Mouse (Mus musculus): Measurements from ENCODE around the gene Fbxl5.
A peak's percentile ranks its signal among the peaks of the same experiment; 100 is the strongest.

Gene Fbxl5

DNA sequence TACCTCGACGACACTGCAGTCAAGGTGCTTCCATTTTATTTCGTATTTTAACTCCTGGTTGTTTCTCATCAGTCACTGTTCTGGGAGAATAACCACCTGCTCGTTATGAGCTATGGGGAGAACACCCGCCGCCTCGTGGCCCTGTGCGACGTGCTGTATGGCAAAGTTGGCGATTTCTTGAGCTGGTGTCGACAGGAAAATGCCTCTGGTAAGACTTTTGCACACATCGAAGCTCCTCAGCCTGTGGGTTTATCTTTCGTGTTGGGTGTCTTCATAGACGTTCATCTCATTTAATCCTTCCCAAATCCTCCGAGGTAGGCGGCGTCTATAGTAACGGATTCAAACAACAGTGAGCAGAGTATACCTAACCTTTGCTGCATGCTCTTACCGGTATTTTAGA, at the start of gene Fbxl5:
TSS of gene Fbxl5 (minus strand) at position 101 of the 400 bp plus-strand sequence.
- no peak for DNase-seq (ENCODE audit: low spot score in 2 of 2)

DNA sequence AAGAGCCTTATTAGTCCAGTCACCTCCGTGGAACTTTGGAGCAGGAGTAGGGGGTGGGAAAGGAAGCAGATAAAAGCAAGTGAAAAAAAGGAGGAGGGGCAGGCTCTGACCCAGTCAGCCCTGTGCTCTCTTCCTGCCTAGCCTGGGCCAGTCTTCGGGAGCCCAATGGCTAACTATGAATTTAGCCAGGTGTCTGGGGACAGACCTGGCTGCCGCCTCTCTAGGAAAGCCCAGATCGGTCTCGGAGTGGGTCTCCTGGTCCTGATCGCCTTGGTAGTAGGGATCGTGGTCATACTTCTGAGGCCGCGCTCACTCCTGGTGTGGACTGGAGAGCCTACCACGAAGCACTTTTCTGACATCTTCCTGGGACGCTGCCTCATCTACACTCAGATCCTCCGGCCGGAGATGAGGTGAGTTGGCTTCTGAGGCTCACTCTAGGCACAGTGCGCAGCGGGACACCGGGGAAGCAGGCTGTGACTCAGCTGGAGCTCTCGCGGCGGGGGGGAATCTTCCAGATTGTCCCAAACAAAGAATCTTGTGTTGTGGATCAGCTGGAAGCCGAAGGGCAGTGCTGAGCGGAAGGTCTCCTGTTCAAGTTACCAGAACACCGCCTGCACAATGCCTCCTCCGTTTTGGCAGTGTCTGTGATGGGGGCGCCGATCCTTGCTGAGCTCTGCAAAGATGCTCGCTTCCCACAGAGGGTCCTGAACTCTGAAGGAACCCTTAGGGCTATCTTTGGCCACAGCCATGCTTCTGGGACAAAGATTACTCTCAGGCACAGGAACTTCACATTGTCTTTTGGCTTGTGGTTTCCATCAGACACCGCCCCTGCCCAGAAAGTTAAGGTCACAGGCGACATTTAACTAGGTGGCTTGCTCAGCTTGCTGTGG, 47.5 kb upstream of the Fbxl5 start:
- peak; percentile 55 to 57 for DNase-seq (ENCODE audit: low spot score in 2 of 2)

- DNase-seq (ENCODE audit: low spot score in 2 of 2): no peak
Measured at GRCm38 (mm10) chr5:43868253-43868652, 46.8 kb upstream of the Fbxl5 start, which contains the start of gene Cd38. Gene Cd38, plus strand, starts transcription at chr5:43868553.

- peak in 1 of 2 experiments; percentile 20 for DNase-seq (ENCODE audit: low spot score in 2 of 2)
Measured at GRCm38 (mm10) chr5:43865316-43865715, 43.9 kb upstream of the Fbxl5 start.

DNA sequence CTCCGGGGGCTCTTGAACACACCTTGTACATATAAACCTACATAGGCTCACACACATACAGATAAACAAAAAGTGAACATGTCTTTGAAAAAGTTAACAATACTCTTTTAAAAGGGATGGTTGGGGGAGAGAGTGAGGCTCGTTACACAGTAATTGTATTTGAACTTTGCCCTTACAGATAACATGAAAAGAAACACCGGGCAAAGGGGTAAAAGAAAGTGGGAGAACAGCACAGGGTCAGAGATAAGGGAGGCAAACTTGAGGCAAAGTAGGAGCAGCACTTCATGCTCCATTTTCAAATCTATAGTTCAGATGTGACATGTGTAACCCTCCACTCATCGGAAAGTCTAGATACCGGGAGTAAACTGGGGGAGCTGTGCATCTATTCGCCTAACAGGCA, 42.2 kb upstream of the Fbxl5 start:
- DNase-seq (ENCODE audit: low spot score in 2 of 2): no peak

- DNase-seq (ENCODE audit: low spot score in 2 of 2): no peak
Measured at GRCm38 (mm10) chr5:43860670-43861431, 39.4 kb upstream of the Fbxl5 start.

DNA sequence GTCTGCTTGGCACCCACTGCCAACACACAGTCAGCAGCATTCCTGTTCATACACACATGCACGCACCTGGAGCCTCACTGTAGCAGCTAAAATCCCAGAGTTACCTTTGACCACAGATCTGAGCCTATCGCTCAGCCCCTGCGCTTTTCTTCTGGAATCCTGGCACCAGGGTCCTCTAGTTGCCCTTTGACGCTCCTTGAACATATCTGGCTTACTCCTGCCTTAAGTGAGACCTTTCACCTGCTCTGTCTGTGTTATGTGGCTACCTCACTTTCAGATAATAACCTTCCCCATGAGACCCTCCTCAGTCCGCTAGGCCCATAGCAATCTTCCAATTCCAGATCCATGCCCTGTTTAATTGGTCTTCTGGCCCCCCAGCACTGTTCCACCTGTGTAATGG, 38.7 kb upstream of the Fbxl5 start:
- no peak for DNase-seq (ENCODE audit: low spot score in 2 of 2)

GRCm38 (mm10) chr5:43859663-43860062, 38.2 kb upstream of the Fbxl5 start:
- DNase-seq (ENCODE audit: low spot score in 2 of 2): no peak

- DNase-seq (ENCODE audit: low spot score in 2 of 2): peak; percentile 22 to 62
Measured at GRCm38 (mm10) chr5:43855769-43856168, 34.3 kb upstream of the Fbxl5 start.

DNA sequence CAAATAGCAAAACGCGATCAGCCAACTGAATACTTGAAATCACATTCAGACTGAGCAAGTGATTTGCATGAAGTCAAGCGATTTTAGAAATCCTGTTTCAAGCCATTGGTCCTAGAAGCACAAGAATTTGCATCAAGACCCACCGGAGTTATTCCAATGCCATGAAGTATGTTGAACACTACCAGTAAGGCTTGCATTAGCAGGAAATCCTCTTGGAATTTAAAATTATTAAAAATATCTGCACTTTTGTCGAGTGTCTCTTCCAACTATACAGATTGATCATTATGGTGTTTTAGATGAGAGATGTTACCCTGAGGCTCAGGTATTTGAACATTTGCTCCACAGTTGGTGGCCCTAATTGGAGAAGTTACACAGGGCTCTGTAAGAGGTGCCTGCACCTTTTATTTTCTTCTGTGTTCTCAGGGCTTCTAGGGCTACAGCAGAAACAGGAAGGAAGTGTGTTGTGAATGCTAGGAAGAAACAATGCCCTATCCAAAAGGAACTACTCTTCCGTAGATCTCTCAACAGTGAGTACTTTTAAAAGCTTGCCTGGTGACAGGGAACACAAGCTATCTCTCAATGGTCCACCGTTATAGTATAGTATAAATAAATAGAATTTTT, 32.5 kb upstream of the Fbxl5 start:
- DNase-seq (ENCODE audit: low spot score in 2 of 2): no peak

GRCm38 (mm10) chr5:43853096-43853867, 31.8 kb upstream of the Fbxl5 start:
- no peak for DNase-seq (ENCODE audit: low spot score in 2 of 2)

GRCm38 (mm10) chr5:43848275-43848674, 26.8 kb upstream of the Fbxl5 start:
- DNase-seq (ENCODE audit: low spot score in 2 of 2): no peak

- no peak for DNase-seq (ENCODE audit: low spot score in 2 of 2)
Measured at GRCm38 (mm10) chr5:43847555-43847954, 26.1 kb upstream of the Fbxl5 start.

DNA sequence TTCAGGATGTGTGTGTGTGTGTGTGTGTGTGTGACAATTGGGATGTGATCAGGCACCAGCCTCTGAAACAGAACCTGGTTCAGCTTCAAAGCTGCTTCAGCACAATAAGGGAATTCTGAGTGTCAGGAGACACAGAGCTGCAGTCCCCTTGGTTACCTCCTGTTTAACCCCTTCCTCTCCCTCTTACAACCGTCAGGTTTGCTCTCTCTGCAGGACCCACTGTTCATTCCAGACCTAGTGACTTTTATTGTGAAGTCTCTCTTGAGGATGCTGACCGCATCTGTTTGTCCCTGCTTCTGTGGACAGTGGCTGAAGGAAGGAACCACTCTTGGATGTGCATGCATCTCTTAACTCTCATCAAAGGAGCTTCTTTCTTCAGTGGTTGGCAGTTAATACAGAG, 24.8 kb upstream of the Fbxl5 start:
- no peak for DNase-seq (ENCODE audit: low spot score in 2 of 2)

DNA sequence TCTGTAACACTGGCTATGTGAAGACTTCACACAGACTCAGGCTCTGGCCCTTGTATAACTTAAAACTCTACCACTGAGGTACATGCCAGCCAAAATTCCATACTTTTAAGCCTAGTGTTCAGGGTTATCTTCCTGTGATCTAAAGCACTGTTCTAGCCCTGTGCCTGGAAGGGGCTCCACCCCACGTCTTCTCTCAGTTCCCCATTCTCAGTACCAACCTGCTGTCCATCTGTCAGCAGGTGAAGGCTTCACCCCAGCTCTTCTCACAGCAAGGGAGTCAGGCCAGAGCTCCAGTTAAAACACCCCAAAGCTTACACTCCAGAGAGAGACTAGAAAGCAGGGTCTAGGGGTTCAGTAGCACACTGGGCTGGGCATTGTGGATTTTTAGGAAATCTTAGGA, 24.2 kb upstream of the Fbxl5 start:
- DNase-seq (ENCODE audit: low spot score in 2 of 2): no peak

- no peak for DNase-seq (ENCODE audit: low spot score in 2 of 2)
Measured at GRCm38 (mm10) chr5:43845083-43845482, 23.6 kb upstream of the Fbxl5 start.

GRCm38 (mm10) chr5:43842576-43843155, 21.2 kb upstream of the Fbxl5 start:
- DNase-seq (ENCODE audit: low spot score in 2 of 2): no peak

DNA sequence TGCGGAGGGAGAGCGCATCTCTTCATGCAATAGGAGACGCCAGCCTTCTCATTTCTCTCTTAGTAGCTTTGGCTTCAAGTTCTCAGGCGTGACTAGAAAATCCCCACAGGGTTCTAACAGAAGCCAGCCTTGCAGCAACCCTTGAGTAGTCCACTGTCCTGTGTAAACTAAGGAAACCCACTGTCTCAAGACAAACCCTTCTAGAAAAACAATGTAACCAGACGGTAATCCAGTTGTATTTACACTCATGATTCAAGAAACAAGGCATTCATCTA, 20.5 kb upstream of the Fbxl5 start:
- DNase-seq (ENCODE audit: low spot score in 2 of 2): peak in 1 of 2 experiments; percentile 22

DNA sequence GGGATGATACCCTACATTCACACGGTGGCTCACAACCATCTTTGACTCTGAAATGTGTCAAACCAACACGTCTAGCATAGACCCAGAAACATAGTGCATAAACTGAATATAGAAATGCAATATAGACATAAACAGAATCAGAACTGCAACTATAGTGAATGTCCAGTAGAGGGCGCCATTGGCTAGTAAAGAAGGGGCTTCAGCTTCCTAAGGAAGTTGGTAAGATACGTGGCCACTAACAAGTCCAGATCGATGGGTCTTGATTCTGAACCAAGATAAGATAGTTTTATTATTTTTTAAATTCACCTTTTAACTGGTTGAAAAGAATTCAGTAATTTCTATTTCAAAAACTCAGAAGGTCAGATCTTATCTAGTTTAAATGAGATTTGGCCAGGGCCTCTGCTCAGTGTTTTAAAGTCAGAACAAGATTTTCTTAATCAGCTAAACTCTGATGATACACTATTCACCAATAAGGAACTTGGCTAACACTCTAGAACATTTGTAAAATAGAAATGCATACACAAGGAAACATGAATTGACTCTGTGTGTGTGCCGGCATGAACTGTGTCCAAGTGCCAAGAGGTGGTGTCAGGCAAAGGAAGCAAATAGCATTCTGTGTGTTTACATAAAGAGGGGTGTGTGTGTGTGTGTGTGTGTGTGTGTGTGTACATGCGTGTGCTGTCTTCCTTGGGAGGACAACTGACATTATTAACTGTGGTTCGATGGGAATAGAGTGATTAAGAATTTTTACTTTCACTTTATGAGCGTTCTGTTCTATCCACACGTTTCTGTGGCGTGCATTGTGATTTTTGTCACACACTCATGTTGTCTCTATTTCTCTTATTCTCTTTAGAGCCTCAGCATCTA, 19.9 kb upstream of the Fbxl5 start:
- DNase-seq (ENCODE audit: low spot score in 2 of 2): peak in 1 of 2 experiments; percentile 42

GRCm38 (mm10) chr5:43837372-43837771, 15.9 kb upstream of the Fbxl5 start:
- DNase-seq (ENCODE audit: low spot score in 2 of 2): peak in 1 of 2 experiments; percentile 26

Measured in heart, adult 9 months (tissue).